Mouse (Mus musculus) right cerebral cortex, postnatal 14 days (tissue): ENCODE data around the gene Ppp1r2.

Experiments
- DNase-seq: peaks from one replicate; pipeline ENCODE4 v3.0.0; 2022

Ppp1r2 gene

DNA sequence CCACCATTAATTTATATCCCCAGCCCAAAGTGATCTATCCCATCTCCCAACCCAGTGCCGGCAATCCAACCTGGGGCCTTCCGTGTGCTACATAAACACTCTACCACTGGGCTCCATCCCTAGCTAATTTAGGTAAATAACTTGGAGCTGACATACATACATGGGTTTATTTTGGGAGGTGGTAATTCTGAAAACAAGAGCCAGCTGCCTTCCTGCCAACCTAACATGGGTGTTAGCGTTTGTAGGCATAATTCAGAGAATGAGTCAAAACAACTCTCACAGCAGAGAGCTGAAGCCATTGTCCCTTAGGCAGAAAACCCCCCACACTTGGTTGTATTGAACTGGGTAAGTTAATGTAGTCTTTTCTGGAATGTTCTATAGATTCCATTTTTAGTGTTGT, 12.6 kb upstream of the Ppp1r2 start:
- no peak for DNase-seq

DNA sequence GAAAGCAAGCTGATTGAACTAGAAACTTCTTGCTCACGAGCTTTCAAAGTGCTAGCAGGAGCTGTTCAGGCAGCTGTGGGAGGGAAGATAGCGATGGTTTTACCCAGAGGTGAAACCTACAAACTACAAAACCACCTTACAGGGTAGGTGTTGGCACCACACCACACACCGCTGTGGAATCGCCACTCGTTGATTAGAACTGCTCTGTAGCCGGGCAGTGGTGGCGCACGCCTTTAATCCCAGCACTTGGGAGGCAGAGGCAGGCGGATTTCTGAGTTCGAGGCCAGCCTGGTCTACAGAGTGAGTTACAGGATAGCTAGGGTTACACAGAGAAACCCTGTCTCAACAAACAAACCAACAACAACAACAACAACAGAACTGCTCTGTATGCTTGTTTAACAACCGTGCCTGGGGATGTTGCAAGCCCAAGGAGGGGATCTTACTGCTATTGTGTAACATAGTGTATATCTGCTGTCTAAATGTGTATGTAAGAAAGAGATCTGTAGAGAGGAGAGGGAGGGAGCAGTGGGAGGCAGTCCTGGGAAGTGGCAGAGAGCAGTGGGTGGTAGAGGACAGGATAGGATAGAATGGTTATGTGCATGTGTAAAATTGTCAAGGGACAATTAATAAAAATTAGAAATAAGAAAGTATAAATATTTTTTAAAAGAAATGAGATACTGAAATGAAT, 11.9 kb upstream of the Ppp1r2 start:
- no peak for DNase-seq

DNA sequence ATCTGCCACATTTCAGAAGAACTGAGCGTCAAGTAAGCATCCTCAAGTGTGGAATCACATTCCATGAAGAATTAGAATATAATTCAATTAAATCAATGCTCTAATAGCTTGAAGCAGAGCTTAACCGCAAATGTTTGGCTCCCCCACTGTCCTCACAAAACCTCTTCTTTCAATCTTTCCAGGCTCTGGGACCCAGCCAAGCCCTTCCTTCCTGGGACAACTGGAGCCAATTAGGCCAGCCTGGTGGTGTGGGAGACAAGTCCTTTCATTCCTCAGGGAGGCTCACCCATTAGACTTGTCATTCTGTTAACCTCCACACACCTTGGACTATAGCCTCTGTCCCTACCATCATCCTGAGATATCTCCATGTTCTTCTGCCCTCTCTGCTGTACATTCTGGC, 6.9 kb upstream of the Ppp1r2 start:
- DNase-seq: peak; percentile 45

DNA sequence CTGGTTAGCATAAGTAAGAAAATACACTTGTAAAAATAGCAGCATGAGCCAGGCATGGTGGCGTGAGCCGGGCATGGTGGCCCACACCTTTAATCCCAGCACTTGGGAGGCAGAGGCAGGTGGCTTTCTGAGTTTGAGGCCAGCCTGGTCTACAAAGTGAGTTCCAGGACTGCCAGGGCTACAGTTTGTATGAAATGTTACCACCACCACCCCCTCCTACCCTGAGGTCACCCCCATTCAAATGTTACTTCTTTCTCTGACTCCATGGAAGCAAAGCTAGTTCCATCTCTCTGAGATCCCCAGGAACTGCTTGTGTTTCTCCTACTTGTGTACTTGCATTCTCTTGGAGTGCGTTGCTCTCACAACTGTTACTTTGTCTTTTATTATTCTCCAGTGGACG, 5.1 kb upstream of the Ppp1r2 start:
- no peak for DNase-seq

DNA sequence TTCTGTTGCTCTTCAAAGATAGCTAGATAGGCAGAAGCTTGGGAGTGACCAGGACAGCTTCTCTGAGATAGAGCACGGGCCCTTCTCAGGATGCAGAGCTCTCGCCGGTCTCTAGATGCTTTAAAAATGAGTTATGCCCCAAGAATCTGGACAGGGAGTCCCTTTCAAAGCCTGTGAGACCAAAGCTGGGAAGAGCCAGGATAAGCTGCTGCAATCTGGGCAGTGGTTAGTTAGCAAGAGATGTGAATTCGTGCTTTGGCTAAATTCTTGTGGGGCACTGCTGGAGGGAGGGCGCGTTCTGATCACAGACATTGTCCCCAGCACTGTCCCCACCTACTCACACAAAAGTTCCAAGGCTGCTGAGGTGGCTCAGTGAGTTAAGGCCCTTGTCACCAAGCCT, 3.5 kb upstream of the Ppp1r2 start:
- DNase-seq: no peak

DNA sequence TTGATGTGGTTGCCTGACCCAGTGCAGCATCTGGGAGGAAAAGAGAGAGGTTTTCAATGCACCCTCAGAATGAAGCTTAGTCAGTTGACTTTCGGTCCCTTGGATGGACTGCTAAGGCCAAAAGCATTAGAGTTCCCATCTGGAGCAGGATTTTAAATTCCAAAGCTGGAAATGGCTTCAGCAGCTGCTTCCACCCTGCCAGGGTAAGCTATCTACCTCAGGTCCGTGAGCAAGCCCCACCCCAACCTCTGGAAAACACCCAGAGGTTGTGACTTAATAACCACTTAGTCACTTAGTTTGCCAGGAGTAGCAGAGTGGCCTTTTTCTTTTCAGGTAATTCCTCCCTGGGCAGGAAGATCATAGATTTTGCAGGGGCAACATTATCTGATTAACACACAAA, 3.0 kb upstream of the Ppp1r2 start:
- no peak for DNase-seq

DNA sequence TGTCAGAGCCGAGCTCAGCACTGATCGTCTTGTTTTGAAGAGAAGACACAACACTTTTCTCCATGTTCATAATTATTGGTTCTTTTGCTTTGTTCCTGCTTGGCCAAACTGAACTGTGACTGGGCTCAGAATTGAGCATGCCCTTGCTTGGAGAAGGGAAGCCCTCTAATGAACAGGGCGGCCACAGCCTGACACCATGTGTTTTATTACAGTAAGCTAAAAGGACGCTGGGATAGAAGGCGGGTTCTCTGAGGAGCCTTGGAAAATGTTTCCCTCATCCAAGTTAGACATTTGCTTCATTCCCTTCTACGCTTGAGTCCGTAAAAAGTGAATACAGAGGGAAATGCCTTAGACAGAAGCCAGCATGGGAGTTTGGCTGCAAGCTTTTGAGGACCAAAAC, 1.9 kb upstream of the Ppp1r2 start:
- no peak for DNase-seq

DNA sequence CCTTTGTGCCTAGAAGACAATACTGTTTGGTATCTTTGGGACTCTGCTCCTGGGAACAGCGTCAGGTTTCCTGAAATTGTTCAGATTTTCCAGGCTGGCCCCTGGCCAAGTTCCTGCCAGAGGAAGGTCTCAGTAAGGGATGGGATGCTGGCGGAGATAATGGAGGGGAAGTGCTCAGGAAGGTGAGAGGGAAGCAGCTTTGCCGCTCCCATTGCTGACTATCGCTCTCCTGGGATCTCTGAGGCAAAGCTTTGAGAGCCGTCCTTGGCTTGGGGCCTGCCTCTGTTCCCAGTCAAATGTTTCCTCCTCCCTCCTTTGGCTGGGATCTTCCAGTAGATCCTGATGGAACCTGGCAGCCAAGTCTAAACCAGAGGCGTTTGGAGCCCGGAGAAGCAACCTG, 1.5 kb upstream of the Ppp1r2 start:
- peak; percentile 30 for DNase-seq

DNA sequence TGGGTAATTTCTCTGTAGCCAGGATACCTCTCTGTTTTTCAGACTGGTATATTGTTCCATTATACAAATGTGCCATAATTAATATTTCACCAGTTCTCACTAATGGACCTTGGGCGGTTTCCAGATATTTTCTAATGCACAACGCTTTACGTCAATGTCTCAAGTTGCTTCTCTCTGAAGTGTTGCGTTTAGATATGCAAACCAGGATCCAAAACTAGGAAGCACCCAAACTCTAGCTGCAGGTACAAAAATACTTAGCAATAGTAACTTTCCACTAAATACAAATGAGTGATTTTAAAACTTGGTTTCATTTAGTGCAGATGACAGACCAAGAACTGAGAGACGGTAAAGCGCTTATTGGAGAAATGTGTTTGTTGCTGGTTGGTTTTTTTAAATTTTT, 993 bp downstream of the Ppp1r2 start:
- no peak for DNase-seq

DNA sequence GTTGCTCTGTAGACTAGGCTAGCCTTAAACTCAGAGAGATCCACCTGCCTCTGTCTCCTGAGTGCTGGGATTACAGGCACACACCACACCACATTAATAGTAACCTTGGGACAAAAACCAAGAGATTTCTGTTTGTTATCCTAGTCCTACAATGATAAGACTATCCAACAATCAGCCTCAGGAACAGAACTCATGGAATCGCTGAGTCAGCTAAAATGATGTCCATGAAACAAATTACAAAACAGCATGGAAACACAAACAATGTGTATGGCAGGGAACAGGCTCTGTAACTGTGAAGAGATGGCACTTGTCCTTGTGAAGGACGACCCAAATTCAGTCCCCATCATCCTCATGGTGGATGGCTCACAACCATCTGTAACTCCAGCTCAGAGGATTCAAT, 8.4 kb downstream of the Ppp1r2 start:
- DNase-seq: no peak

DNA sequence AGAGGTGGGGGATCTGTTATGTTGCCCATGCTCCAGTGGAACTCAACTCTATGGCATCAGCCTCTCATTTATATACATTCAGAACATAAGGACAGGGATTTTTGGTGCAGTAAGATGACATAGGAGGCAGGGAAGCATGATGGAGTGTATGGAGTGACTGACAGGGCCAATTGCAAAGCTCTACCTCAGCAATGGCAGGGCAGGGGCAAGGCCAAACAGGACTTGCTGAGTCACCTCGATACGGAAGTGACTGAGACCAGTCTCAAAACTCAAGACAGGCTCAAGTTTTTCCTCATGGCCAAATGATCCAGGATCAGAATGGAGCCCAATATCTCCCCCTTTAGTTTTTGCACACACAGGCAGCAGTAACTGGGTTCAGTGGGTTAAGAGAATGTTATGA, 18.9 kb downstream of the Ppp1r2 start:
- DNase-seq: no peak

DNA sequence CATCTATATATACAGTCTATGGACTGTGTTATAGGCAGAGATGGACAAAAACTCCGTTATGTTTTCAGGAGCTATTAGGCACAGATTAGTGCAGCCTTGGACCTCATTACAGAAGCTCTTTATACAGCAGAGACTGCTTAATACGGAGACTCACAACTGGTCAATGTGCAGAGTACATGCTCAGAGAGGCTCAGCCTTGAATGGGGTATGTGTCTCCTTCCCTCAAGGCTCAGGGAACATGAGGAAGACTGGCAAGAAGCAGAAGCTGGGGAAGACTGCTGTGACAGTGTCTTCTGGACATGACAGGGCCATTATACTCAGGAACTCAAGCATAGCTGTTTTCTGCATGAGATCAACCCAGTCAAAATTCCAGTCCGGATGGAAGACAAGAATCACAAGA, 19.4 kb downstream of the Ppp1r2 start:
- no peak for DNase-seq

DNA sequence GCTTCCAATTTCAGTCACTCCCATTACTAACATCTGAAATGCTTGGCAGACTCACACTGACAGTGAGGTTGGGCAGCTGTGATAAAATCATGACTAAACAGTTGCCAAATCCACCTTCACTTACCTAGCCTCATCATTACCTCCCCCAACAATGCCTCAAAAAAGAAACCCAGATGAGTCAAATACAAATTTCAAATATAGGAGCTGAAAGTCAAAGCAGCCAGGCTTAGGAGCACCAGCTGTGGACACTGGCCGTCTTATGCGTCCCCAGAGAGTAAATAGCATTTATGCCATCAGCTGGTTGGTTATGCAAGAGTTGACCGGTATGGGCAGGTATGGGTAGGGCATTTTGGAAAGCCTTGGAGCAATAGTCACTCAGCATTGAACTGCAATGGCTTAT, 25.7 kb downstream of the Ppp1r2 start:
- no peak for DNase-seq

DNA sequence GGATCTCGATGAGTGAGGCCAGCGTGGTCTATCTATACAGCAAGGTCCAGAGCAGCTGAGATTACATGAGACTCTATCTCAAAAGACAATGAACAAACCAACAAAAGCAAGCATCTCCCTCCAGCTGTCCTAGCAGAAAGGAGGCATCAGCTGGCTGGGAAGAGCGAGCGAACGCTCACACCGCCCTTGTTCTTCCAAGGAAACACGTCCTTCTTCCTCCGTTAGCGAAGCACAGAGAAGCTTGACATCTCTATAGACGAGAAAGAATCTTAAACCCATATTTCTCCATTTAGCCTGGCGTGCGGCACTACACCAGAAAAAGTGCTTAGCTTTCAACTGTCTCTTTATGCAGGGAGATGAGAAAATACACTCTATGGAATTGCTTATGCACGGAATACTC, 26.4 kb downstream of the Ppp1r2 start:
- no peak for DNase-seq

DNA sequence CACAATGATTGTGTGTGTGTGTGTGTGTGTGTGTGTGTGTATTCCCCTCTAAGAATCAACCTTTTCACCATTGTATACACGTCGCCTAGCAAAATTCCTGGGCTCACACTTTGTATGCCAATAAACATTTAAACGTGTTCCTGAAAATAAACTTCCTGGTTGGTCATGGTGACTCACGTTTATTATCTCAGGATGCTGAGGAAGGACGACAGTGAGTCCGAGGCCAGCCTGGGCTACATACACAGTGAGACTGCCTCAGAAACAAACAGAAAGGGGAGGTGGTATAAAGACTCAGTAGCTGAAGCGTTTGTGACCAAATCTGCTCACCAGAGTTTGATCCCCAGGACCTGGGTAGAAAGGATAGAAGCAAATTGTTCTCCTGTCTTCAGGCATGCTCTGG, 27.6 kb downstream of the Ppp1r2 start:
- DNase-seq: no peak

DNA sequence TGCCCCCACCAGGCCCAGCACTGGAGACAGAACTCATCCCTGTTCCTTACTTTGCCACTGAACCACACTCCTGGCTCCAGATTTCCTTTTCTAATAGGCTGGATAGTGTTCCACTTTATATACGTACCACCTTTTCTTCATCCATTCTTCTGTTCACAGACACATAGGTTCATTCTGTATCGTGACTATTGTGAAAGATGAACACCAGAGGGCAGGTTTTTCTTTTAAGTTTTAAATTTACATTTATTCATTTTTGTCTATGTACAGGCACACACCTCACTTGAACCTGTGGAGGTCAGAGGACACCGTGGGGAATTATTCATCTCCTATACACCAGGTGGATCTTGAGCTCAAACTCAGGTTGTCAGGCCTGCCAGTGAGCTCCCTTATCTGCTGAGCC, 31.0 kb downstream of the Ppp1r2 start:
- DNase-seq: no peak

DNA sequence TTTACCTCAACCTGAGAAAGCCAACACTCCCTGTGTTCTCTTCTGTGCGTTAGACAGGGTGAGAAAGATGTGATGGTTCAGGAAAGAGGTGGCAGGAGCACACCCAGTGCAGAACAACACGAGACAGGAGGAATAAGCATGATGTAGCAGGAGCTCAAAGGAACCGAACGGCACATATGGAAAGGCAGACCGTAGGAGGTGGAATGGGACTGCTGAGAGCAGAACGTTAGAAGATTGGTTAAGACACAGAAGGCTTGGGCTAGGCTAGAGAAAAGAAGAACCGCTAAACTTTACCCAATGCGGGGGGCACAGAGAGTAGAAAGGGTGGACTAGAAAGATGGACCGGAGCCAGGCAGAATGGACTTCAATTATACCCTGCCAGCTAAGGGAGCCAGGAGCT, 33.6 kb downstream of the Ppp1r2 start:
- no peak for DNase-seq

DNA sequence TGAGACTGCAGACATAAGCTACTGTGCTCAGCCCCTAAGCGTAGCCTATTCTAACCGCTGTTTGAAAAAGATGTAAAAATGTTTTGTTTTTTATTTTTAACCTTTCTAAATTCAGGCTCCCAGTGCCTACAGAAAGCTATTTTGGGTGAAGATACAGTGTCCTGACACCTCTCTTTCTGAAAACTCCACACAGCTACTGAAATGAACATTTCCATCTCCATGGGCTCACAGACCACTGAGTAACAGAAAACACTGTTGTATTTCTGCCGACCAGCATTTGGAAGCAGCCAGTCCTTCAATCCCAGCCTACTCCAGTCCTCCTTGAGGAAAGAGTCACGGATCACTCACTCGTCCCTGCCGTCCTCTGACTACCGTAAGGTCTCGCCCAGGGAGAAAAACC, 34.5 kb downstream of the Ppp1r2 start:
- no peak for DNase-seq

DNA sequence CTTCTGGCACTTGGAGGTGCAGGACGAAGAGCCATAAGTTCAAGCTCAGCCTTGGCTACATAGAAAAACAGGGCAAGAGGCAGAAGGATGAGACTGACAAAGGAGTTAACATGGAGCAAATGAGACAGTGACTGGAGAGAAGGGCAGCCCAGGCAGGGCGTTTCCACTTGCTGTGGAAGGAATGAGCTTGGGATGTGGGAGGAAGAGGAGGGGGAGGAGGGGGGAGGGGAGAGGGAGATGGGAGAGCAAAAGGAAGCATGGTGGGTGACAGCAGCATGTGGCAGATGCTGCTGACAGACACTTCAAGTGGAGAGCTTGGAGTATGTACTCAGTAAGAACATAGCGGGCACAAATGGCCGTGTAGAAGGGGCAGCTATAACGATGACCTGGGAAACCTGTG, 36.8 kb downstream of the Ppp1r2 start:
- no peak for DNase-seq

DNA sequence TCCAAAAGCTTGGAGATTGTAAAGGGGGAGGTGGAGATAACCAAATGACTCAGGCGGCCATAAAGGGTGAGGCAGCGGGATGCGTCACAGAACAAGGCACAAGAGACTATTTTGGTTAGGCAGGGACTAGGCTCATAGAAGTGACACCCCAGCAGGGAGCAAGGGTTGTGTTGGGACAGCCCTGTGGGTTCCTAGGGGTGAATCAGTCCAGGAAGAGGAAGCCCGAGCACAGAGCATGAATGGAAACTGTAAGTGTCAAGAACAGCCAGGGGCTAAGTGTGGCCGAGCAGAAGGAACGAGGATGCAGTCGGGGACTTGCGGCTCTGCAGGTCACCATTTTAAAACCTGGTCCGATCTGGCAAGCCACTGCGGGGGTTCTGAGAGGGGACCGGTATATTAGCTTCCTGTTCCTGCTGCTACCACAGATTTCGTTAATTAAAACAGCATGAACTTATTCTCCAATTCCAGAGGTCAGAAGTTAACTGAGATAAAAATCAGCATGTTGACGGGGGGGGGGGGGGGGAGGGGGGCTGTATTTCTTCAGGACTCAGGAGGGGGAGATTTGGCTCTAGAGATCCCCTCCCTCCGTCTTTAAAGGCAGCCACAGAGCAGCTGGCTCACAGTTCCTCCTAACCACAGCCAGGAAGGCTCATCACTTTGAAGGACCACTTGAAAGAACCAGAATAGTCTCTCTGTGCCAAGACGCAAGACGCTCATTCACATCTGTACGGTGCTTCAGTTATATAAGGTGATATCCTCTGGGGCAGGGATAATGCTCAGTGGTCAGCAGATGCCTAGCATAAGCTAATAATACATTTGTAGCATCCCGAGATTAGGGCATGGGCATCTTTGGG, 39.4 kb downstream of the Ppp1r2 start:
- DNase-seq: no peak

DNA sequence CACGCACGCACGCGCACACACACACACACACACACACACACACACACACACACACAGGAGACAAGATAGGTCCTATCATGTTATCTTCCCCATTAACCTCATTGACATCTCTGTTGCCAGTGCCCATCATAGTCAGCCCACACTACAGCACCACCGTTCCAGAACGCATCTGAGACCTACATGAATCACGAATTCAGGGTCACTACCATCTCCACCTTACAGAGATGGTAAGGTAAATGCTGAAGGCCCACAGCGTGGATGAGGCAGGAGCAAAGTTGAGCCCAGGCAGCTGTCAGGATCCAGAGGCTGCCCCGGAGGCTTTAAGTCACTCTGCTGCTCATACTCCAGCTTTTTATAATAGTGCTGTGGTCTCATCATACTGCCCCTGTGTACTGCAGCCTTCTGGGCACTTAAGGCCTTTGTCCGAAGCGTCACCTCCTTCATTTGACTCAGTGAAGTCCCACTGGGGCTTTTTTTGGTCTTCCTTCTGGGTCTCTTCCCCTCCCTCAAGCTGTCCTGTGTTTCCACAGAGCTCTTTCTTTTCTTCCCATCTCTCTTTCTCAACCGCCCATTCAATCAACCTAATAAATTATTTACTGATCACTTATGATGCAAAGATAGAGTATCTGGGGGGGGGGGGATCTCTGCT, 40.1 kb downstream of the Ppp1r2 start:
- no peak for DNase-seq

DNA sequence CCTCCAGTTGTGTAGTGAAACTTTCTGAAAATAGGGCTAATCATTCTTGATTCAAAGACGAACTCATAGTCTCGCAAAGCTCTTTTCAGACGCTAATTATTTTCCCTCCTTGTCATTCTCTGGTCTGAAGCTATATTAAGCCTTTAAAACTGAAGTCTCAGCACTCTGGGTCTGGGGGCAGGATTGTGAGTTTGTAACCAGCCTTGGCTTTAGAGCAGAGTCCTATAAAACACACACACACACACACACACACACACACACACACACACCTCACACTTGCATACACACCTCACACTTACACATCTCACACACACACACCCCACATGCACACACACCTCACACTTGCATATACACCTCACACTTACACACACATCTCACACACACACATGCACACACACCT, 40.7 kb downstream of the Ppp1r2 start:
- no peak for DNase-seq

DNA sequence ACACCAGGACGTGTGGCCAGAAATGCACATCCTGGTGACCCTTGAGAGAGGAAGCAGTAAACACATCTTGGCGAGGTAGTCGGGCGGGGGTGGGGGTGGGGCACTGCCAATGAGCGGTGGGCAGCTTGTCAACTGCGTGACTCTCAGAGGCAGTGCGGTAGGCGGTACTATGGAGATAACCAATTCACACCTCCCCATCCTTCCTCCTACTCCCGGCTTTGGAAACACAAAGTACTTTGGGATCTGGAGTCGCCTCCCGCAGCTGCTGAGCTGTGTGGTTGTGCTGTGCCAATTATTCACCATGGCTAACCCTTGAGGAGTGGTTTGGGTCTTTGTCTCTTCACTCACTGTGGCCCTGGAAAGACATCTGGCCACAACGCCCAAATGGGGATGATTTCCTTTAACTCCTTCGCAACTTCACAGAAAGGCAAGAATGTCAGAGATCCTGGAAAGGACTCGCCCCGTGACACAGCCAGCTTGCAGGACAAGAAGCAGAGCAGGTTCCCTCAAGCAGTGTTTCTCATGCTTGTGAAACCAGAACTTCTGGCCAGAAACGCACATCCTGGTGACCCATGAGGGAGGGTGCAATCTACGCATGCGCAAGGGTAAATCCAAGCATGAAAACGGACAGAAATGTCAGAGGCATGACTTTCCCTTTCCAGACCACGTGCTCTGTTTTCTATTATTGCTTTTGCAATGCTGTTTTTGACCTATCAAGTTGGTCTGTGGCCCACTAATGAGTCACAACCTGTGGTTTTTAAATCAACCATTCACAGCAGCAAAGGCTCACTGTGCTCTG, 41.3 kb downstream of the Ppp1r2 start:
- peak; percentile 41 for DNase-seq

DNA sequence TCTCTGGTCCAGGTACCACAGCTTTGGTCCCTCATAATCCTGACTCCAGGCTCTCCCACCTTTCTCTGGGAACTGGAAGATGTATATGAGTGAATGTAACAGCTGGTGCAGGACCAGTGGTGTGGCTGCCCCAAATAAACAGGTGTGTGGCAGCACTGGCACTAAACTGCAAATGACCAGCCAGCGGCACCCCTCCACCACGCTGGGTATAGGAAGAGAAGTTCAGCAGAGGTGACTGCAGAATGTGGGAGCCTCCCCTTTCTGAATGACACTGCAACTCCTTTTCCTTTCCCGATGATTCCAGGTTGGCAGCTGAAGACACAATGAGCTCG, 41.9 kb downstream of the Ppp1r2 start:
- DNase-seq: no peak
